Mouse (Mus musculus): ENCODE results near the gene Polr1d. TPM values are rescaled to one million over a fixed set of nuclear protein-coding genes. Genes with fewer than 3 reads are reported as not detected.

The Polr1d gene
- total and polyA plus RNA-seq, 2 experiments = 18.2 to 48.5 TPM

- no peak overlapping the region for H3K4me3 ChIP-seq (ENCODE audit: insufficient read depth, low read depth, low read length)
- no peaks in the 10 kb centered on the region for H3K79me2 ChIP-seq (ENCODE audit: control insufficient read depth, insufficient read depth, low read length)
- TF ChIP-seq CTCF (IDR thresholded peaks at IDR 0.05; ENCODE audit: low read depth, low read length) = no peak
- TF ChIP-seq POLR2A (IDR thresholded peaks at IDR 0.05; ENCODE audit: extremely low read depth, insufficient read depth, low read length) = no peak
- WGBS = 32% methylated on average over 13 of the region's 13 CpGs
- DNase-seq (ENCODE audit: extremely low read depth, low read depth, low spot score) = no peak
- peaks cover 5% of the 10 kb centered on the region; the same call in 1 of the 2 replicates for H3K27me3 ChIP-seq (ENCODE audit: control insufficient read depth, insufficient read depth, low read length)
- no peaks in the 10 kb centered on the region for H3K4me1 ChIP-seq (ENCODE audit: control insufficient read depth, insufficient read depth, low read length)
- no peaks in the 10 kb centered on the region for H3K36me3 ChIP-seq (ENCODE audit: control insufficient read depth, insufficient read depth, low read length)
- no peak overlapping the region for H3K9ac ChIP-seq (ENCODE audit: low read depth, low read length)
- no peak overlapping the region for H3K27ac ChIP-seq (replicated peaks; ENCODE audit: insufficient read depth, low read depth, low read length)
Measured at GRCm38 (mm10) chr5:147155449-147156133, 78.7 kb downstream of the Polr1d start.

GRCm38 (mm10) chr5:147156376-147156775, 79.5 kb downstream of the Polr1d start:
- TF ChIP-seq POLR2A (IDR thresholded peaks at IDR 0.05; ENCODE audit: extremely low read depth, insufficient read depth, low read length) = no peak
- no peak for TF ChIP-seq CTCF (IDR thresholded peaks at IDR 0.05; ENCODE audit: low read depth, low read length)
- no peaks in the 10 kb centered on the region for H3K36me3 ChIP-seq (ENCODE audit: control insufficient read depth, insufficient read depth, low read length)
- WGBS = 22% methylated on average over 3 of the region's 3 CpGs
- H3K27me3 ChIP-seq (ENCODE audit: control insufficient read depth, insufficient read depth, low read length) = peaks cover 5% of the 10 kb centered on the region; the same call in 1 of the 2 replicates
- no peak overlapping the region for H3K4me3 ChIP-seq (ENCODE audit: insufficient read depth, low read depth, low read length)
- H3K27ac ChIP-seq (replicated peaks; ENCODE audit: insufficient read depth, low read depth, low read length) = no peak overlapping the region
- DNase-seq (ENCODE audit: extremely low read depth, low read depth, low spot score) = no peak
- H3K9ac ChIP-seq (ENCODE audit: low read depth, low read length) = no peak overlapping the region
- H3K79me2 ChIP-seq (ENCODE audit: control insufficient read depth, insufficient read depth, low read length) = no peaks in the 10 kb centered on the region
- no peaks in the 10 kb centered on the region for H3K4me1 ChIP-seq (ENCODE audit: control insufficient read depth, insufficient read depth, low read length)

GRCm38 (mm10) chr5:147157441-147157840, 80.6 kb downstream of the Polr1d start:
- Histone ChIP-seq H3K4me3 (ENCODE audit: insufficient read depth, low read depth, low read length) (no peak overlapping the region), H3K4me1 (ENCODE audit: control insufficient read depth, insufficient read depth, low read length) (no peaks in the 10 kb centered on the region), H3K36me3 (ENCODE audit: control insufficient read depth, insufficient read depth, low read length) (no peaks in the 10 kb centered on the region), H3K9ac (ENCODE audit: low read depth, low read length) (no peak overlapping the region), H3K79me2 (ENCODE audit: control insufficient read depth, insufficient read depth, low read length) (no peaks in the 10 kb centered on the region), H3K27me3 (ENCODE audit: control insufficient read depth, insufficient read depth, low read length) (peaks cover 5% of the 10 kb centered on the region; the same call in 1 of the 2 replicates), H3K27ac (replicated peaks; ENCODE audit: insufficient read depth, low read depth, low read length) (no peak overlapping the region)
- TF ChIP-seq CTCF (IDR thresholded peaks at IDR 0.05; ENCODE audit: low read depth, low read length) = no peak
- no peak for TF ChIP-seq POLR2A (IDR thresholded peaks at IDR 0.05; ENCODE audit: extremely low read depth, insufficient read depth, low read length)
- DNase-seq (ENCODE audit: extremely low read depth, low read depth, low spot score) = no peak
- 75% methylated on average over 7 of the region's 7 CpGs for WGBS

- Histone ChIP-seq H3K79me2 (ENCODE audit: control insufficient read depth, insufficient read depth, low read length) (no peaks in the 10 kb centered on the region), H3K36me3 (ENCODE audit: control insufficient read depth, insufficient read depth, low read length) (no peaks in the 10 kb centered on the region), H3K27me3 (ENCODE audit: control insufficient read depth, insufficient read depth, low read length) (peaks cover 5% of the 10 kb centered on the region; the same call in 1 of the 2 replicates), H3K4me3 (ENCODE audit: insufficient read depth, low read depth, low read length) (no peak overlapping the region), H3K4me1 (ENCODE audit: control insufficient read depth, insufficient read depth, low read length) (no peaks in the 10 kb centered on the region), H3K9ac (ENCODE audit: low read depth, low read length) (no peak overlapping the region), H3K27ac (replicated peaks; ENCODE audit: insufficient read depth, low read depth, low read length) (no peak overlapping the region)
- 89% methylated on average over 6 of the region's 6 CpGs for WGBS
- TF ChIP-seq CTCF (IDR thresholded peaks at IDR 0.05; ENCODE audit: low read depth, low read length) (no peak), POLR2A (IDR thresholded peaks at IDR 0.05; ENCODE audit: extremely low read depth, insufficient read depth, low read length) (no peak)
- no peak for DNase-seq (ENCODE audit: extremely low read depth, low read depth, low spot score)
Measured at GRCm38 (mm10) chr5:147159320-147159719, 82.5 kb downstream of the Polr1d start.

GRCm38 (mm10) chr5:147159792-147160191, 82.9 kb downstream of the Polr1d start:
- Histone ChIP-seq H3K27me3 (ENCODE audit: control insufficient read depth, insufficient read depth, low read length) (peaks cover 5% of the 10 kb centered on the region; the same call in 1 of the 2 replicates), H3K4me3 (ENCODE audit: insufficient read depth, low read depth, low read length) (no peak overlapping the region), H3K27ac (replicated peaks; ENCODE audit: insufficient read depth, low read depth, low read length) (no peak overlapping the region), H3K4me1 (ENCODE audit: control insufficient read depth, insufficient read depth, low read length) (no peaks in the 10 kb centered on the region), H3K36me3 (ENCODE audit: control insufficient read depth, insufficient read depth, low read length) (no peaks in the 10 kb centered on the region), H3K79me2 (ENCODE audit: control insufficient read depth, insufficient read depth, low read length) (no peaks in the 10 kb centered on the region), H3K9ac (ENCODE audit: low read depth, low read length) (no peak overlapping the region)
- WGBS = 87% methylated on average over 2 of the region's 2 CpGs
- DNase-seq (ENCODE audit: extremely low read depth, low read depth, low spot score) = no peak
- TF ChIP-seq CTCF (IDR thresholded peaks at IDR 0.05; ENCODE audit: low read depth, low read length) (no peak), POLR2A (IDR thresholded peaks at IDR 0.05; ENCODE audit: extremely low read depth, insufficient read depth, low read length) (no peak)

Other genes starting within 250 kb of the Polr1d start
- gene Rpl21, start 244.2 kb upstream of the Polr1d start, total RNA-seq (2014; rRNA removed) = 147 and 154 TPM in 2 replicates
- 24.5 and 28.3 TPM in 2 replicates for gene Rpl21, start 244.2 kb upstream of the Polr1d start, polyA plus RNA-seq (2012; rRNA removed)
- 0.67 TPM in 1 of 2 replicates, not detected in the other for gene Rasl11a, start 232.0 kb upstream of the Polr1d start, total RNA-seq (2014; rRNA removed)
- gene Rasl11a, start 232.0 kb upstream of the Polr1d start, polyA plus RNA-seq (2012; rRNA removed) = 0.52 and 0.87 TPM in 2 replicates
- gene Gtf3a, start 128.4 kb upstream of the Polr1d start, total RNA-seq (2014; rRNA removed) = 12.2 and 15.6 TPM in 2 replicates
- 15.3 and 17.9 TPM in 2 replicates for gene Gtf3a, start 128.4 kb upstream of the Polr1d start, polyA plus RNA-seq (2012; rRNA removed)
- 20.3 and 24.1 TPM in 2 replicates for gene Mtif3, start 113.2 kb upstream of the Polr1d start, total RNA-seq (2014; rRNA removed)
- 17.4 and 17.5 TPM in 2 replicates for gene Mtif3, start 113.2 kb upstream of the Polr1d start, polyA plus RNA-seq (2012; rRNA removed)
- gene Lnx2, start 464 bp upstream of the Polr1d start, total RNA-seq (2014; rRNA removed) = 11.0 and 14.4 TPM in 2 replicates
- 19.7 and 24.1 TPM in 2 replicates for gene Lnx2, start 464 bp upstream of the Polr1d start, polyA plus RNA-seq (2012; rRNA removed)
- not detected in 2 replicates for gene Gsx1, start 111.6 kb downstream of the Polr1d start, total RNA-seq (2014; rRNA removed)
- not detected in 2 replicates for gene Gsx1, start 111.6 kb downstream of the Polr1d start, polyA plus RNA-seq (2012; rRNA removed)
- gene Pdx1, start 192.9 kb downstream of the Polr1d start, total RNA-seq (2014; rRNA removed) = not detected in 2 replicates
- gene Pdx1, start 192.9 kb downstream of the Polr1d start, polyA plus RNA-seq (2012; rRNA removed) = not detected in 2 replicates
- not detected in 2 replicates for gene Cdx2, start 230.2 kb downstream of the Polr1d start, total RNA-seq (2014; rRNA removed)
- gene Cdx2, start 230.2 kb downstream of the Polr1d start, polyA plus RNA-seq (2012; rRNA removed) = 0.04 TPM in 1 of 2 replicates, not detected in the other
- gene Urad, start 245.4 kb downstream of the Polr1d start, total RNA-seq (2014; rRNA removed) = 106 and 128 TPM in 2 replicates
- gene Urad, start 245.4 kb downstream of the Polr1d start, polyA plus RNA-seq (2012; rRNA removed) = 154 and 217 TPM in 2 replicates